Mouse (Mus musculus): ENCODE results near the gene Fam189a1. TPM values are rescaled to one million over a fixed set of nuclear protein-coding genes. Genes with fewer than 3 reads are reported as not detected.

Fam189a1 gene
- total and polyA plus RNA-seq, 3 experiments = 0.10 TPM; not detected in 2

- TF ChIP-seq IRF4 (IDR thresholded peaks at IDR 0.05; ENCODE audit: low read depth, low read length) (no peak), TCF12 (IDR thresholded peaks at IDR 0.05; ENCODE audit: low read depth, low read length) (no peak), MAX (IDR thresholded peaks at IDR 0.05; ENCODE audit: low read length) (no peak), CHD1 (IDR thresholded peaks at IDR 0.05; ENCODE audit: low read depth, low read length) (no peak), JUND (conservative IDR thresholded peaks at IDR 0.05; ENCODE audit: low read depth, low read length) (no peak), USF2 (conservative IDR thresholded peaks at IDR 0.05; ENCODE audit: low read depth, low read length) (no peak), POLR2AphosphoS2 (IDR thresholded peaks at IDR 0.05; ENCODE audit: low read depth, low read length) (no peak), ZMIZ1 (IDR thresholded peaks at IDR 0.05; ENCODE audit: low read depth, low read length) (no peak), NRF1 (IDR thresholded peaks at IDR 0.05; ENCODE audit: low read depth, low read length) (no peak), ZNF384 (IDR thresholded peaks at IDR 0.05; ENCODE audit: low read depth, low read length) (no peak), POLR2A (IDR thresholded peaks at IDR 0.05; ENCODE audit: low read depth, low read length) (no peak), RAD21 (IDR thresholded peaks at IDR 0.05; ENCODE audit: low read depth, low read length) (no peak), SIN3A (IDR thresholded peaks at IDR 0.05; ENCODE audit: low read length) (no peak), SMC3 (IDR thresholded peaks at IDR 0.05; ENCODE audit: low read depth, low read length) (no peak)
- dilution Hi-C loops (cut with MboI; ENCODE audit: extremely low pct_ligation_motif_present, extremely low pct_unique_long_range_greater_than_20kb, low sequenced_read_pairs) = no loop called here
- H3K79me2 ChIP-seq (replicated peaks; ENCODE audit: control insufficient read depth, extremely low read depth, insufficient read depth, poor library complexity, severe bottlenecking) = no peaks in the 10 kb centered on the region
- in situ Hi-C loops (cut with MboI; ENCODE audit: low pct_ligation_motif_present, low pct_unique_long_range_greater_than_20kb, low sequenced_read_pairs) = no loop called here
- peaks cover 34% of the 10 kb centered on the region for H3K9me3 ChIP-seq (replicated peaks; ENCODE audit: low read length)
- H3K4me2 ChIP-seq (ENCODE audit: insufficient read depth, low read depth, poor library complexity, severe bottlenecking) = no peak overlapping the region
- H3K4me3 ChIP-seq (replicated peaks in 1 of 3; ENCODE audit: low read depth in 2 of 3, low read length in 2 of 3, poor library complexity in 1 of 3) = no peak overlapping the region
- H3K27ac ChIP-seq (ENCODE audit: insufficient read depth, low read depth) = no peak overlapping the region
- H3K4me1 ChIP-seq (ENCODE audit: control insufficient read depth in 1 of 2, insufficient read depth in 2 of 2) = no peaks in the 10 kb centered on the region
- H3K36me3 ChIP-seq (replicated peaks in 1 of 2; ENCODE audit: control insufficient read depth in 1 of 2, insufficient read depth in 1 of 2, low read length in 1 of 2) = no peaks in the 10 kb centered on the region
- peaks cover 13% of the 10 kb centered on the region for H3K27me3 ChIP-seq (replicated peaks)
- H3K9ac ChIP-seq (ENCODE audit: insufficient read depth, low read depth) = no peak overlapping the region
- DNase-seq (ENCODE audit: extremely low read depth) = no peak
Observed at GRCm38 (mm10) chr7:65065457-65065856, 90.9 kb downstream of the Fam189a1 start.

- dilution Hi-C loops (cut with MboI; ENCODE audit: extremely low pct_ligation_motif_present, extremely low pct_unique_long_range_greater_than_20kb, low sequenced_read_pairs) = no loop called here
- Histone ChIP-seq H3K27ac (ENCODE audit: insufficient read depth, low read depth) (no peak overlapping the region), H3K4me3 (replicated peaks in 1 of 3; ENCODE audit: low read depth in 2 of 3, low read length in 2 of 3, poor library complexity in 1 of 3) (no peak overlapping the region), H3K9ac (ENCODE audit: insufficient read depth, low read depth) (no peak overlapping the region), H3K36me3 (replicated peaks in 1 of 2; ENCODE audit: control insufficient read depth in 1 of 2, insufficient read depth in 1 of 2, low read length in 1 of 2) (no peaks in the 10 kb centered on the region), H3K9me3 (replicated peaks; ENCODE audit: low read length) (peaks cover 35% of the 10 kb centered on the region), H3K4me2 (ENCODE audit: insufficient read depth, low read depth, poor library complexity, severe bottlenecking) (no peak overlapping the region), H3K27me3 (replicated peaks) (peaks cover 13% of the 10 kb centered on the region), H3K79me2 (replicated peaks; ENCODE audit: control insufficient read depth, extremely low read depth, insufficient read depth, poor library complexity, severe bottlenecking) (no peaks in the 10 kb centered on the region), H3K4me1 (ENCODE audit: control insufficient read depth in 1 of 2, insufficient read depth in 2 of 2) (no peaks in the 10 kb centered on the region)
- in situ Hi-C loops (cut with MboI; ENCODE audit: low pct_ligation_motif_present, low pct_unique_long_range_greater_than_20kb, low sequenced_read_pairs) = no loop called here
- no peak for TF ChIP-seq ZKSCAN1 (IDR thresholded peaks at IDR 0.05; ENCODE audit: borderline replicate concordance, low read depth, low read length)
- no peak for DNase-seq (ENCODE audit: extremely low read depth)
Observed at GRCm38 (mm10) chr7:65064638-65065037, 91.7 kb downstream of the Fam189a1 start.

- no peaks in the 10 kb centered on the region for H3K79me2 ChIP-seq (replicated peaks; ENCODE audit: control insufficient read depth, extremely low read depth, insufficient read depth, poor library complexity, severe bottlenecking)
- no peaks in the 10 kb centered on the region for H3K36me3 ChIP-seq (replicated peaks in 1 of 2; ENCODE audit: control insufficient read depth in 1 of 2, insufficient read depth in 1 of 2, low read length in 1 of 2)
- peaks cover 38% of the 10 kb centered on the region for H3K9me3 ChIP-seq (replicated peaks; ENCODE audit: low read length)
- no peak overlapping the region for H3K9ac ChIP-seq (ENCODE audit: insufficient read depth, low read depth)
- no peak overlapping the region for H3K4me3 ChIP-seq (replicated peaks in 1 of 3; ENCODE audit: low read depth in 2 of 3, low read length in 2 of 3, poor library complexity in 1 of 3)
- in situ Hi-C loops (cut with MboI; ENCODE audit: low pct_ligation_motif_present, low pct_unique_long_range_greater_than_20kb, low sequenced_read_pairs) (no loop called here), dilution Hi-C loops (cut with MboI; ENCODE audit: extremely low pct_ligation_motif_present, extremely low pct_unique_long_range_greater_than_20kb, low sequenced_read_pairs) (no loop called here)
- H3K27me3 ChIP-seq (replicated peaks) = peaks cover 16% of the 10 kb centered on the region
- no peak overlapping the region for H3K4me2 ChIP-seq (ENCODE audit: insufficient read depth, low read depth, poor library complexity, severe bottlenecking)
- TF ChIP-seq RCOR1 (conservative IDR thresholded peaks at IDR 0.05; ENCODE audit: low read depth, low read length) (no peak), SIN3A (IDR thresholded peaks at IDR 0.05; ENCODE audit: low read length) (no peak), ZC3H11A (IDR thresholded peaks at IDR 0.05; ENCODE audit: low read depth, low read length) (no peak), ZKSCAN1 (IDR thresholded peaks at IDR 0.05; ENCODE audit: borderline replicate concordance, low read depth, low read length) (no peak)
- no peak overlapping the region for H3K27ac ChIP-seq (ENCODE audit: insufficient read depth, low read depth)
- H3K4me1 ChIP-seq (ENCODE audit: control insufficient read depth in 1 of 2, insufficient read depth in 2 of 2) = no peaks in the 10 kb centered on the region
- no peak for DNase-seq (ENCODE audit: extremely low read depth)
Observed at GRCm38 (mm10) chr7:65064096-65064495, 92.3 kb downstream of the Fam189a1 start.
